ENCODE assay signal across 8 mouse cellular contexts in the genomic region with DNA sequence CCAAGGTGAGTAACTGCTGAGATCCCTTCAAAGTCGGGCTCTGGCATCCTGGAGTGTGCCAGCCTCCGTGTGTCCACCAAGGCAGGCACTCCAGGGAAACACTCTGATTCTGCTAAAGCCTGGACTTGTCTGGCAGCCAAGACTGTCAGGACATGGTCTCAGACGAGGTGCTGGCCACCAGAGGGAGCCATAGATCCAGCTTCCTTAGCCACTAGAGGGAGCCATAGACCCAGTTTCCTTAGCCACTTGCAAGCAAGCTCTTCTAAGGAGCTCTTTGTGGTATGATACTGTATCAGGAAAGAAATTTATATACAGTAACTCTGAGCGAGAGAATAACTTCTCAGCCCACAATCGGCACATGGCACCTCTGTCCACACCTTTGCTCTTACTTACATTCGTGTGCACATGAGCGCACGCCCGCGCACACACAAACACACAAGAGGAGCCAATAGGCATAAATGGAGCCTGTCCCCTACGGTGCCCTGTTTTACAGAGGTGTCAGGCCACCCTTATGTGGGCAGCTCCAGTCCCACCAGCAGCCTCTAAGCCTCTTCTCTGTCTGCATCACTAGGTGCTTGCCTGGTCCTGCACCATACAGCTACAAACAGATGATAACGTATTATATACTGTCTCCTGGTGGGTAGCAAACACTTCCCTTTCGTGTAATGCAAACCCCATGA. TPM values are rescaled to one million over a fixed set of nuclear protein-coding genes. Genes with fewer than 3 reads are reported as not detected.
DNase-seq lines count a peak whose midpoint lies in the region; ATAC-seq lines count a peak whose summit lies in the region.

No protein-coding gene starts in this region.

- DNase-seq in adipocyte (ENCODE audit: low spot score): peak; percentile 97
- DNase-seq in embryo, embryonic 10 days (ENCODE audit: low spot score): peak; percentile 89
- DNase-seq in gastrocnemius, postnatal 10 days: peak; percentile 86
- DNase-seq in induced T-regulatory cell, adult 2 months (ENCODE audit: low read depth): peak; percentile 89
- DNase-seq in left cerebral cortex, adult 8-10 months (ENCODE audit: low spot score in 2 of 2): peak; percentile 83 to 96
- DNase-seq in right cerebral cortex, postnatal 10 days (ENCODE audit: low spot score in 2 of 2): peak; percentile 91 to 94
- DNase-seq in urinary bladder, postnatal 14 days (ENCODE audit: low spot score): peak; percentile 89

- peak; percentile 93 for ATAC-seq in megakaryocyte progenitor cell, adult 5-6 weeks (replicated peaks; ENCODE audit: poor library complexity)

RNA-seq across cellular contexts. Expression of gene Col18a1, which starts 35.6 kb away (rescaled TPM):
- 10 to 100 TPM; 34.6 to 45.0 TPM for total RNA-seq in gastrocnemius, postnatal 10 days (2021)
- total RNA-seq in left cerebral cortex, adult 8-10 months (2022): 1 to 10 TPM; 4.1 to 4.6 (median 4.1) TPM
- 0.02 TPM in 1 of 2 replicates, not detected in the other for total RNA-seq in megakaryocyte progenitor cell, adult 5-6 weeks (2015)
- not detected in 2 replicates for total RNA-seq in megakaryocyte progenitor cell, adult 5-6 weeks (2017)

Comparison
In these comparisons a context has a peak if more than half of its experiments do, and no peak if none do; other contexts are left out.
1. Peak in every context shown above with its lines: DNase-seq and ATAC-seq.
2. RNA of gene Col18a1, which starts 35.6 kb away (total RNA-seq): 34.6 to 45.0 TPM in gastrocnemius, postnatal 10 days; 4.1 to 4.6 TPM in left cerebral cortex, adult 8-10 months and 0.02 TPM in megakaryocyte progenitor cell, adult 5-6 weeks; every median in the first group is over 4 times any median in the second.